Mouse (Mus musculus): ENCODE measurements around the gene Synj1.
A peak's percentile ranks its signal among the peaks of the same experiment; 100 is the strongest.

Synj1 gene

DNA sequence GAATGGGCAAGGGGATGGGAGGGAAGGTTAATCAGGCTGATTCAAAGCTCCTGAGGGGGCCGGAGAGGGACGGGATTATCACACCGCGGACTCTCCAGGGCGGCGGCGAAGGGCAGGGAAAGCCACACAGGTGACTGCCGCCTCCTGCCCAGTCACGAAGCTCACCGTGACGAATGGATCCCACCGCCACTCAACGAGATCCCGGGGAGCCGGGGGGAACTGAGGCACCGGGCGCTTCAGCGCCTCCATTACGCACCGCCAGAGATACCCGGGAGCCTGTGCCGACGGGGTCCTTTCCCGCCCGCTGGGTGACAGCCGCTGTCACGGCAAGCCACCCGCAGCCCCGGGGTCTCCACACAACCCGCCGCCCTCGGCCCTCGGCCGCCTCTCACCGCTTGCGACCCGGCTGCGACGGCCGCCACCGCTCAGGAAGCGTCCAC is 507 bp downstream of the Synj1 start:
- DNase-seq (ENCODE audit: low read depth in 1 of 2, low spot score in 2 of 2) = peak in 1 of 2 experiments; percentile 3

- no peak for DNase-seq (ENCODE audit: low read depth in 1 of 2, low spot score in 2 of 2)
Observed at GRCm38 (mm10) chr16:91009942-91010529, 1.1 kb downstream of the Synj1 start.

DNA sequence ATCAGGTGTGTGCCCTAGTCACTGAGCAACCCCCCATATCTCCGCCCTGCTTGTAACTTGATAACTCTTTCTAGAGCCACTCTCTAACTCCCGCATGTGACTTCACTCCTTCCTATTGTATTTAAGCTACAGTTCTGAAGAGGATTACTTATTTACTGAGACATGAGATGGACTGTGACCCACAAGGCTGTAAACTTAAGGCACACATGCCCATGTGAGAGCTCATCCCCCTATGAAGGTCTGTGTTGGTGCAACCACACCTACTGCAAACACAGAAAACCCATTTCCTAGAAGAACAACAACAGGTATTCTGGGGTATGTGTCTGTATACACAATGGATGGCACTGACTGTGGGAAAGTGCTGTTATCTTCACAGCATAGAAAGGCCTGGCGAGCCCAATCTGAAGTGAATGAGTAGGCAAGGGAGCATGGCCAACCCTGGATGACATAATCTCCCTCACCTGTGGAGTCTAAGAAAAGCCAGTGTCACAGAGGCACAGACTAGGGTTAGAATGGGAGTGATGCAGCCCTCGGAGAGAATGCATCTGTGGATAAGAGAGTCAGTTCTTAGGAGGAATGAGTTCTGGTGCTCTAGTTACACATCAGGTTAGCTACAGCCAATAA is 6.1 kb downstream of the Synj1 start:
- no peak for DNase-seq (ENCODE audit: low read depth in 1 of 2, low spot score in 2 of 2)

DNA sequence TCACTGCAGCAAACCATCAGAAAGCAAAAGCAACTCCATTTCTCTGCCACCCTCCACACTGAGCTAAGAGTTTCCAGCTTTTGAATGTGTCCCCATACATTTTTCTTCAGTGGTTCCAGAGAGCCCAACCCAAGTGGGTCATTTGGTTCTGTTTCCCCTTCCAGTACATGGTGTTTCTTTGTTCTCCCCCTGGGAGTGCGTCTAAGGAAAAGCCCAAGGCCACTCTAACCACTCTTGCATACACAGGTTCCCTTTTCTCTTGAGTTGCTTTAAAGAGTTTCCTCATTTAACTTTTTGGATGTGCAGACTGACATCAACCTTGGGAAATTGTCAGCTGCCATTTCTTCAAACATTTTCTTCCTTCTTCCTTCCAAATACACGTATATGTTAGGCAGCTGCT is 10.0 kb downstream of the Synj1 start:
- peak in 1 of 2 experiments; percentile 38 for DNase-seq (ENCODE audit: low read depth in 1 of 2, low spot score in 2 of 2)

DNA sequence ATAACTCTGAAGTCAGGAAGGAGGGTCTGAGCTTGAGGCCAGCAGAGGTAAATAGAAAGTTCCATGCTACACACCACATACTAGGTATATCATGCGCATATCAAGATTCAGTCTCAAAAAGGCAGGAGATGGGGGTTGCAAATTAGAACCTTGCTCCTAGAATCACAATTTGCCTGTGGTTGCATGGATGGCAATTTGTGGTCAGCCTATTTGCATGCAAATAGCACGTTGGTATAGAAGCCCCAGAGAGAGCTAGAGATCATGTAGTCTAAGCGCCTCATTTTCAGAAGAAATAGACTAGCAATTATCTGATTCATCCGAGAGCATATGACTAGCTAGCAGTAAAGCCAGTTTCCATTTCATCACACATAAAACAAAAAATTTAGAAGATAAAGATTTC is 11.3 kb downstream of the Synj1 start:
- DNase-seq (ENCODE audit: low read depth in 1 of 2, low spot score in 2 of 2) = no peak

DNA sequence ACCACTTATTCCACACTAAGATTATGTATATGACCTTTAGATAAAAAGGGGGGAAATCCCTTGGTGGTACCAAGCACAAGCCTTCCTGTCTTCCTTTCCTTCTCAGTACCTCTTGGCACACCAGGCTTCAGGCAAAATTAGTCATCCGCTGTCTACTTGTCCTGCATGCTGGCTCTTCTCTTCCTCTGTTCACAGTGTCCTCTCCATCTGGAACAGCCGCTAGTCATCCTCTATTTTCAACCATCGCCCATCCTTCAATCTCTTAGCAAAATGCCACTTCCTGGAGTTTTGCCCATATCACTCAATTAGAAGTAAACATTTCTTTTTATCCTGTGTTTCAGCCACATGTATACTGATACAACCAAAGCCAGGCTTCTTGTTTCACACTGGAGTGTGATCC is 13.3 kb downstream of the Synj1 start:
- DNase-seq (ENCODE audit: low read depth in 1 of 2, low spot score in 2 of 2) = no peak

DNA sequence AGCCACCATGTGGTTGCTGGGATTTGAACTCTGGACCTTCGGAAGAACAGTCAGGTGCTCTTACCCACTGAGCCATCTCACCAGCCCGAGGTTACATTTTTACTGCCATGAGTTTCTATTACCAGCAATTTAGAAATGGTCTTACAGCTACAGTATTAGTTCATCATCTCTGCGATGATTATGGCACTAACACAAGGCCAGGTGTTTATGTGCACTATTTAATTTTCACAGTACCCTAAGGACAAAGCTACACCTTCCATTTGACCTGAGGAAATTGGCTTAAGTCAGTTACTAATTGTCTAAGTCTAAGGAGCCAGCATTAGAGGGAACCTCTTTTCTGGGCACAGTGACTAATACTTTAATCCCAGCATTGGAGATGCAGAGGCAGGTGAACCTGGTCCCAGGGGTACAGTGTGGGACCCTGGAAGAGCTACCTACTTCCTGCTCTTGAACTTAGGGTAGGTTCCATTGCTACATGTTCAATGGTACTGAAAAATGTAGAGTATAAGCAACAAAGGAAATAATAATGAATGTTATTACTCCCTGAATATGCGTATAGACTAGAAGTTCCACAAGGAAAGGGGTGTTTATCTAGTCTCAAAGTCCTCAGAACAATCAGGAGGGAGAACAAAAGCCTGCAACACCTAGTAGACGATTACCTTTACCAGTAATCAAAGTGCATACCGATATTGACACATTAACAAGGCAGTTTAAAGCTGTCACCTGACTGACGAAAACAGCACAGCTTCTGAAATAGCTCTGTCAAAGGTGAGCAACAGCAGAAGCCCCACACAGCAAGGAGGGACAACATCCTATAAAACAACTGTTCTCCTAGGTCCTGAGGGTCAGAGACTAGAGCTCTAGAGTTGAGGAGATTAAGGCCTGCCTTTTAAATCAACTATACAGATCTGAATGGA is 14.5 kb downstream of the Synj1 start:
- no peak for DNase-seq (ENCODE audit: low read depth in 1 of 2, low spot score in 2 of 2)

DNA sequence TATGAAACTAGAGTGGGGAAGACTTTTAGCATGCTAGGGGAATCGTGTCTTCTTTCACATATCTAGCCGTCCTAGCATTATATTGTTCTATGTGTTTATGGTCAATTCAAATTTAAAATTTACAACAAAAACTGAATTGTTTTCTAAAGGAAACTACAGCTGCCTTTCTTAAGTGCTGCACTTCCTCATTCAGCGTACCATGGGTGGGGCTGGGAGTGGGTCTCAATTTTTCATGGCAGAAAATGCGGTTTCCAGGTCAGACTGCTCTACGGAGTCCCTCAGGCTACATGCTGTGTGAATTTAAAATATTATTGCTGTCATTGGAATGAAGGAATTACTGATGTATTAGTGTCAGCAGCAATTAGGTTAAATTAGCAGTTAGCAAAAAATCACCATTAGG is 15.6 kb downstream of the Synj1 start:
- DNase-seq (ENCODE audit: low read depth in 1 of 2, low spot score in 2 of 2) = peak in 1 of 2 experiments; percentile 9

- no peak for DNase-seq (ENCODE audit: low read depth in 1 of 2, low spot score in 2 of 2)
Observed at GRCm38 (mm10) chr16:90995023-90995422, 16.1 kb downstream of the Synj1 start.

DNA sequence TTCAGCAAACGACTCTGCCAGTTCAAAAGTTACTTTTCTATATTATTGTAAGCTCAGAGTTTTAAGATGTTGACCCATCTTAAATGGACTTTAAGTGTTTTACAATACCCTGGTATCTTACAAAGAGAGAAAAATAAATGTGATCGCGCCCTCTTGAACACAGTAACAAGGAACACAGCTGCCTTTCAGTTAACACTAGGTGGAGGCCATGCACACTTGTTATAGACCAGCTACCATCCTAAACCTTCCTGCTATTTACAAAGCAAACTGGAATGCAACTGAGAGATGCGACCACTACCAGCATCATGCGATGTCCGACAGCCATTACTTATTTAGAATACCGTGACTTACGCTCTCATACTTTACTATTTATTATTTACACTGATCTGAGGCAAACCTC is 21.9 kb downstream of the Synj1 start:
- DNase-seq (ENCODE audit: low read depth in 1 of 2, low spot score in 2 of 2) = no peak

GRCm38 (mm10) chr16:90988665-90989064 is 22.4 kb downstream of the Synj1 start:
- DNase-seq (ENCODE audit: low read depth in 1 of 2, low spot score in 2 of 2) = no peak

- no peak for DNase-seq (ENCODE audit: low read depth in 1 of 2, low spot score in 2 of 2)
Observed at GRCm38 (mm10) chr16:90988039-90988438, 23.1 kb downstream of the Synj1 start.

- no peak for DNase-seq (ENCODE audit: low read depth in 1 of 2, low spot score in 2 of 2)
Observed at GRCm38 (mm10) chr16:90971004-90971403, 40.1 kb downstream of the Synj1 start.

DNA sequence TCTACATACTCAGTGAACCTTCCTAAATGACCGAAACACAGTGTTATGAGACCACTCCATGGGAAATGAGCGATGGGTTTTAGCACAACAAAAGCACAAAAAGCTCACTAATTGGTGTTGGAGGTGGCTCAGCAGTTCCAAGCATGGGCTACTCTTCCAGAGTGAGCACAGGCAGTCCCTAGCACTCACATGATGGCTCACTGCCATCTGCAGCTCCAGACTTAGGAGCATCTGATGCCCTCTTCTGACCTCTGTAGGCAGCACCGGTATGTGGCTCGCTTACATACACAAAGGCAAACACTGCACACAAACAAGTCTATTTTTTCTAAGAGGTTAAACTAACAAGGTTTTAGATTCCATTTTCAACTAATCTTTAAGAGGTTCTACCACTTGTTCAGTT is 44.9 kb downstream of the Synj1 start:
- no peak for DNase-seq (ENCODE audit: low read depth in 1 of 2, low spot score in 2 of 2)

DNA sequence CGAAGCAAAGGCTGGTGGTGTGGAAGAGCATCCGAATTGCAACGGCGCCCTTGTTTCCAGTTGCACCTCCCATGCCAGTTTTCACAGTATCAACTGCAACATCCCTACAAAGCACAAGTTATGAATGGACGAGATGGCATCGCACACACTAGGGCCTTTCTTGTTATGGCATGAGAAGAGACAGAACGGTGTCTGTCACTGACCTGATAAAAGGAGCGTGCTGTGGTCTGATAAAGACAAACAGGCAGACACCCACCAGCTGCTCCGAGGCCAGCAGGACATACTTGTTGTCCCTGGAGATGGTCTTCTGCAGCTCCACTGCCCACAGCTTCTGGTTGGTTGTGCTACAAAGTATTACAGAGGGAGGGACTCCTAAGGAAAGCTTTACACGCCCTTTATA is 46.8 kb downstream of the Synj1 start:
- no peak for DNase-seq (ENCODE audit: low read depth in 1 of 2, low spot score in 2 of 2)

GRCm38 (mm10) chr16:90963866-90964265 is 47.2 kb downstream of the Synj1 start:
- DNase-seq (ENCODE audit: low read depth in 1 of 2, low spot score in 2 of 2) = no peak

DNA sequence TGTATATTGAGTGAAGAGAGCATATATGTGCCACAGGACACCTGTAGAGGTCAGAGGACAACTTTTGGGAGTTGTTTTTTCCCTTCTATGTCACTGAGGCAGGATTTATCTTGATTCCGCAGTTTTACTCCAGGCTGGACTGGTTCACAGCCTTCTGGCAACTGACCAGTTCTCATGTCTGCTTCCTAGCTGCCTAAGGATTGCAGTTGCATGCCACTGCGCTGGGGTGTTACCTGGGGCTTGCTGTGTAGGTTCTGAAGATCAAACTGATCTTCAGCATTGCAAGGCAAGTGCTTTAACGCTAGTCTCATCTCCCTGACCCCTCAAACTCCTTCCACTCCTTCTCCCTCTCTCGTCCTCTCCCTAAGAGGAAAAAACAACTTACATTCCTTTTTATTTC is 47.9 kb downstream of the Synj1 start:
- DNase-seq (ENCODE audit: low read depth in 1 of 2, low spot score in 2 of 2) = no peak

GRCm38 (mm10) chr16:90958301-90959085 is 52.6 kb downstream of the Synj1 start:
- no peak for DNase-seq (ENCODE audit: low read depth in 1 of 2, low spot score in 2 of 2)

- no peak for DNase-seq (ENCODE audit: low read depth in 1 of 2, low spot score in 2 of 2)
Observed at GRCm38 (mm10) chr16:90955494-90955893, 55.6 kb downstream of the Synj1 start.

GRCm38 (mm10) chr16:90953770-90954169 is 57.3 kb downstream of the Synj1 start:
- DNase-seq (ENCODE audit: low read depth in 1 of 2, low spot score in 2 of 2) = no peak

GRCm38 (mm10) chr16:90953147-90953546 is 58.0 kb downstream of the Synj1 start:
- no peak for DNase-seq (ENCODE audit: low read depth in 1 of 2, low spot score in 2 of 2)

Measured in monocyte, adult 2 months (primary cell).